Mouse (Mus musculus) CH12.LX (cell line): Measurements from ENCODE around the gene Gpx4.

ENCODE experiments used
- CTCF ChIP-seq, 2 experiments: IDR thresholded peaks in 1 of 2; conservative IDR thresholded peaks in 1 of 2; 2 replicates each; pipeline ENCODE4 v1.5.1; 2011 to 2012; ENCODE audit warnings: low read depth in 2 of 2, low read length in 2 of 2, improper control_type of control experiment in 1 of 2, inconsistent platforms in 1 of 2, mild to moderate bottlenecking in 1 of 2, moderate library complexity in 1 of 2
- E2F4 ChIP-seq: IDR thresholded peaks from 2 replicates; pipeline ENCODE4 v1.6.1; 2011; ENCODE audit warnings: low read depth, low read length, improper control_type of control experiment; ENCODE audit not compliant: insufficient replicate concordance
- ELF1 ChIP-seq: IDR thresholded peaks from 2 replicates; pipeline ENCODE4 v1.6.1; 2014; ENCODE audit warnings: low read depth, mild to moderate bottlenecking, inconsistent platforms, low read length, improper control_type of control experiment
- KAT2A ChIP-seq: IDR thresholded peaks from 2 replicates; pipeline ENCODE4 v1.6.1; 2012; ENCODE audit warnings: low read length, improper control_type of control experiment, inconsistent platforms; ENCODE audit not compliant: insufficient replicate concordance
- MAX ChIP-seq: IDR thresholded peaks from 2 replicates; pipeline ENCODE4 v1.6.1; 2011; ENCODE audit warnings: low read length, improper control_type of control experiment
- MEF2A ChIP-seq: IDR thresholded peaks from 2 replicates; pipeline ENCODE4 v1.6.1; 2014; ENCODE audit warnings: low read depth, mild to moderate bottlenecking, inconsistent platforms, low read length, improper control_type of control experiment, borderline replicate concordance
- USF1 ChIP-seq: IDR thresholded peaks from 2 replicates; pipeline ENCODE4 v1.6.1; 2014; ENCODE audit warnings: low read depth, mild to moderate bottlenecking, inconsistent platforms, low read length, improper control_type of control experiment
- ZMIZ1 ChIP-seq: IDR thresholded peaks from 2 replicates; pipeline ENCODE4 v1.6.1; 2012; ENCODE audit warnings: low read depth, mild to moderate bottlenecking, inconsistent platforms, low read length, improper control_type of control experiment

- no peak for TF ChIP-seq E2F4
- TF ChIP-seq USF1: no peak
- no peak for TF ChIP-seq KAT2A
- TF ChIP-seq ZMIZ1: no peak
- no peak for TF ChIP-seq ELF1
- TF ChIP-seq MAX: no peak
- TF ChIP-seq CTCF (conservative IDR thresholded peaks at IDR 0.05 in 1 of 2, IDR thresholded peaks at IDR 0.05 in 1 of 2; ENCODE audit: low read depth in 2 of 2, low read length in 2 of 2): peak in 1 of 2 experiments; percentile 77; a peak in 2 of 4 replicates
- 0 out of 2 replicates have a peak, but pooled peaks have one; percentile 16 for TF ChIP-seq MEF2A
These were observed 13.2 kb upstream of the Gpx4 start for GRCm38 (mm10) chr10:80033511-80034391.
